Mouse (Mus musculus): ENCODE data around the gene Enox2.

DNA sequence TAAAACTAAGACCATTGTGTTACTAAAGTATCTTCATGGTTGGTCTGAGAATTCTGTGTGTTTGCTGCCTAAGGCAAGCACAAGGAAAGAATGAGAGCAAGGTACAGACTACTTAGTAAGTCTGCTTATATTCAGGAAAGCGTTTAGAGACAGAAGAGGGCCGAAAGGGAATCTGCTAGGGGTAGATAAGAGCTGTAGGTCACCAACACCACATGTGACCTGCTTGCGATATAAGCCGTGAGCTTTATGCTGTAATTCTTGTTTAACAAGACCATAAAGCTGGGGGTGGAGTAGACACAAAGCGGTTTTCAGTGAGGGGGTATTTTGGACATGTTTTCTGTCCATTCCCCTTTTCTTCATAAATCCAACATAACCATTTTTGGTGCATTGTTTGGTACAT, 302.4 kb downstream of the Enox2 start:
- TF ChIP-seq CTCF (IDR thresholded peaks at IDR 0.05; ENCODE audit: low read depth, low read length), result no peak
- no peak for TF ChIP-seq POLR2A (IDR thresholded peaks at IDR 0.05; ENCODE audit: extremely low read depth, insufficient read depth, low read length)

All from liver, adult 2 months (tissue).